Mouse (Mus musculus): ENCODE results near the gene Etfrf1. TPM values are rescaled to one million over a fixed set of nuclear protein-coding genes. Genes with fewer than 3 reads are reported as not detected.

The Etfrf1 gene
- polyA plus RNA-seq, 1 experiment from 2014 or later, result 43.1 TPM

Other genes with a start within 250 kb of the Etfrf1 start
- gene Bcat1, start 134.9 kb upstream of the Etfrf1 start, polyA plus RNA-seq (2015; fragmentation: Nextera tagmentation; extraction: Ambion mirVana), result 6.1 and 6.6 TPM in 2 replicates
- 2.7 and 5.8 TPM in 2 replicates for gene Lrmp, start 95.5 kb upstream of the Etfrf1 start, polyA plus RNA-seq (2015; fragmentation: Nextera tagmentation; extraction: Ambion mirVana)
- 0.14 and 0.20 TPM in 2 replicates for gene Casc1, start 129 bp upstream of the Etfrf1 start, polyA plus RNA-seq (2015; fragmentation: Nextera tagmentation; extraction: Ambion mirVana)
- gene Kras, start 39.1 kb downstream of the Etfrf1 start, polyA plus RNA-seq (2015; fragmentation: Nextera tagmentation; extraction: Ambion mirVana), result 67.6 and 68.6 TPM in 2 replicates